Mouse (Mus musculus): ENCODE measurements around the gene Erap1. TPM values are rescaled to one million over a fixed set of nuclear protein-coding genes. Genes with fewer than 3 reads are reported as not detected.

The Erap1 gene
- 2.3 and 4.1 TPM in 2 replicates for polyA plus RNA-seq (2012; rRNA removed; ENCODE audit: low replicate concordance)

DNA sequence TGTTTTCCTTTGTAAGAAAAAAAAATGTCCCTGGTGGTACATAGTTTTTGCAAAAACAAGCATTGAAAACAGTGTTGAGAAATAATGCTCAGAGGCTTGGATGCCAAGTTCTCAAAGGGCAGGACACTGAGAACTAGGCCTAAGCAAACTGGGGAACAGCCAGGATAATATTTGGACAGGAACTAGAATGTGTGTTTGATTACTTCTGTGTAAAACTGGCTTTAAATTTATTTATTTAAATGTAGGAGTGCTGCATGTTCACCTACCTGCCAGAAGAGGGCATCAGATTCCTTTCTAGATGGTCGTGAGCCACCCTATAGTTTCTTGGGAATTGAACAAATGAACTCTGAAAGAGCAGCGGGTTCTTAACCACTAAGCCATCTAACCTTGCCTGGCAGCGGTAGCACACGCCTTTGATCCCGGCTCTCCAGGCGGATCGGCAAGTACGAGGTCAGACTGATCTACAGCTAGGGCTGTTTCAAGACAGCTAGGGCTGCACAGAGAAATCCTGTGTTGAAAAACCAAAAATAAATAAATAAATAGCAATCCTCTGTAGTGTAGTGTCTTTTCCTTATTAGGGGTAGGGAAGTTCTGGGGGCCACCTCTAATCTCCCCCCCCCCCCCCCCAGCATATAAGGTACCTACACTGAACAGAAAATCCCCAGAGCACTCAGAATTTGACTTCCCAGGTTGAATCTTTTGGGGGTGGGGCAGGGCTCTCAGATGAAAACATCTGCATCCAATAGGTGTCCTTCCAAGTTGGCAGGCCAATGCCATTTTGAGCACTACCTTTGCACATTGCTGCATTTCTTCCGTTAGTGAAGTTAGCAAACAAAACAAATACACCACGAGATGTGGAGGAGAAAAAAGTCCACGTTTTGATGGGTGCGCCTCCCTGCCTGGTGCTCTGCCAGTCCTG is at the start of gene Erap1:
Gene Erap1, plus strand, starts transcription at position 776 of the 919 bp plus-strand sequence.

Other genes with a start within 250 kb of the Erap1 start
- gene Zfp72, start 248.7 kb upstream of the Erap1 start, polyA plus RNA-seq (2012; rRNA removed; ENCODE audit: low replicate concordance) = 0.04 TPM in 2 replicates
- 23.3 and 23.8 TPM in 2 replicates for gene Ftl1-ps1, start 239.9 kb upstream of the Erap1 start, polyA plus RNA-seq (2012; rRNA removed; ENCODE audit: low replicate concordance)
- gene Zfp825, start 145.6 kb upstream of the Erap1 start, polyA plus RNA-seq (2012; rRNA removed; ENCODE audit: low replicate concordance) = 0.13 and 0.14 TPM in 2 replicates
- 1.5 and 1.6 TPM in 2 replicates for gene Cast, start 169.2 kb downstream of the Erap1 start, polyA plus RNA-seq (2012; rRNA removed; ENCODE audit: low replicate concordance)